8 mouse cellular contexts compared by ENCODE assay signal in genomic region chr5:122285767-122286150, GRCm38 (mm10). TPM values are rescaled to one million over a fixed set of nuclear protein-coding genes. Genes with fewer than 3 reads are reported as not detected.
DNase-seq lines count a peak whose midpoint lies in the region; ATAC-seq lines count a peak whose summit lies in the region.

No protein-coding gene starts in this region.

- peak; percentile 48 for DNase-seq in CD4-positive, CD25-positive, alpha-beta regulatory T cell, adult 2 months (ENCODE audit: low read depth, low spot score)
- no peak for DNase-seq in neural tube, embryonic 11.5 days (ENCODE audit: low spot score)
- DNase-seq in neural tube, embryonic 10.5 days (ENCODE audit: extremely low spot score, low spot score): no peak
- DNase-seq in right cerebral cortex, postnatal 4 days: no peak
- no peak for DNase-seq in embryo, embryonic 10 days (ENCODE audit: low spot score)

- H3K27me3 ChIP-seq in neural tube, embryonic 11.5 days (ENCODE audit: control insufficient read depth, insufficient read depth, low read length): no peaks in the 10 kb centered on the region
- no peaks in the 10 kb centered on the region for H3K27me3 ChIP-seq in limb, embryonic 15.5 days
- no peaks in the 10 kb centered on the region for H3K27me3 ChIP-seq in stomach, embryonic 14.5 days (ENCODE audit: control insufficient read depth, insufficient read depth, low read length)

- WGBS in neural tube, embryonic 11.5 days: 53% methylated on average over 7 of the region's 7 CpGs
- 58% methylated on average over 7 of the region's 7 CpGs for WGBS in limb, embryonic 15.5 days
- WGBS in stomach, embryonic 14.5 days: 50% methylated on average over 7 of the region's 7 CpGs

- no peak overlapping the region for H3K9ac ChIP-seq in neural tube, embryonic 11.5 days (ENCODE audit: low read length)
- no peak overlapping the region for H3K9ac ChIP-seq in limb, embryonic 15.5 days
- H3K9ac ChIP-seq in stomach, embryonic 14.5 days (replicated peaks; ENCODE audit: low read depth, low read length): no peak overlapping the region

- H3K4me2 ChIP-seq in neural tube, embryonic 11.5 days (ENCODE audit: low read depth): peak overlapping the region; percentile 99
- H3K4me2 ChIP-seq in limb, embryonic 15.5 days: peak overlapping the region; percentile 96
- peak overlapping the region; percentile 99 for H3K4me2 ChIP-seq in stomach, embryonic 14.5 days (replicated peaks; ENCODE audit: low read depth, low read length)

- H3K4me1 ChIP-seq in neural tube, embryonic 11.5 days (ENCODE audit: control insufficient read depth, insufficient read depth, low read length): peaks cover 5% of the 10 kb centered on the region; the same call in 1 of the 2 replicates
- H3K4me1 ChIP-seq in limb, embryonic 15.5 days: peaks cover 24% of the 10 kb centered on the region
- H3K4me1 ChIP-seq in stomach, embryonic 14.5 days (ENCODE audit: control insufficient read depth, insufficient read depth, low read length): peaks cover 16% of the 10 kb centered on the region

- no peak for ATAC-seq in CD4-positive, CD25-positive, alpha-beta regulatory T cell, adult 4 months
- ATAC-seq in neural tube, embryonic 11.5 days (ENCODE audit: insufficient read depth, low FRiP score, low TSS enrichment): no peak
- no peak for ATAC-seq in limb, embryonic 15.5 days (ENCODE audit: insufficient number of reproducible peaks, low FRiP score, low TSS enrichment, low read depth)
- no peak for ATAC-seq in stomach, embryonic 14.5 days (ENCODE audit: insufficient number of reproducible peaks, insufficient read depth, low FRiP score, low read depth)

- no peak overlapping the region for H3K27ac ChIP-seq in neural tube, embryonic 11.5 days (ENCODE audit: low read depth, low read length)
- H3K27ac ChIP-seq in limb, embryonic 15.5 days: no peak overlapping the region
- no peak overlapping the region for H3K27ac ChIP-seq in stomach, embryonic 14.5 days (ENCODE audit: low read length)

- H3K36me3 ChIP-seq in neural tube, embryonic 11.5 days (ENCODE audit: control insufficient read depth, insufficient read depth, low read length): peaks cover 2% of the 10 kb centered on the region; the same call in 1 of the 2 replicates
- peaks cover 11% of the 10 kb centered on the region; the same call in 1 of the 2 replicates for H3K36me3 ChIP-seq in limb, embryonic 15.5 days
- no peaks in the 10 kb centered on the region for H3K36me3 ChIP-seq in stomach, embryonic 14.5 days (ENCODE audit: control insufficient read depth, insufficient read depth, low read length)

- H3K9me3 ChIP-seq in neural tube, embryonic 11.5 days (ENCODE audit: control insufficient read depth, low read length): no peaks in the 10 kb centered on the region
- no peaks in the 10 kb centered on the region for H3K9me3 ChIP-seq in limb, embryonic 15.5 days
- no peaks in the 10 kb centered on the region for H3K9me3 ChIP-seq in stomach, embryonic 14.5 days (ENCODE audit: control insufficient read depth, low read depth, low read length)

- peak overlapping the region; percentile 94 for H3K4me3 ChIP-seq in neural tube, embryonic 11.5 days (ENCODE audit: low read depth, low read length)
- peak overlapping the region; percentile 96 for H3K4me3 ChIP-seq in limb, embryonic 15.5 days
- peak overlapping the region; percentile 91 for H3K4me3 ChIP-seq in stomach, embryonic 14.5 days (ENCODE audit: low read depth, low read length)

RNA-seq across cellular contexts. Expression of gene Pptc7, which starts 1.6 kb away (rescaled TPM):
- 10 to 100 TPM; 17.8 to 18.7 TPM for polyA plus RNA-seq in CD4-positive, CD25-positive, alpha-beta regulatory T cell, adult 4 months (2017; shearing (Covaris generic))
- polyA plus RNA-seq in neural tube, embryonic 11.5 days (2014; fragmentation: Nextera tagmentation; extraction: Ambion mirVana): 8.5 and 9.2 TPM in 2 replicates
- polyA plus RNA-seq in limb, embryonic 15.5 days (2015; fragmentation: Nextera tagmentation; extraction: Ambion mirVana): 6.8 and 7.9 TPM in 2 replicates
- polyA plus RNA-seq in stomach, embryonic 14.5 days (2014; fragmentation: Nextera tagmentation; extraction: Ambion mirVana): 11.3 and 11.8 TPM in 2 replicates

RNA-seq across cellular contexts. Expression of gene Tctn1, which starts 21.5 kb away (rescaled TPM):
- 1 to 10 TPM; 1.1 to 2.0 TPM for polyA plus RNA-seq in CD4-positive, CD25-positive, alpha-beta regulatory T cell, adult 4 months (2017; shearing (Covaris generic))
- 3.9 and 4.5 TPM in 2 replicates for polyA plus RNA-seq in neural tube, embryonic 11.5 days (2014; fragmentation: Nextera tagmentation; extraction: Ambion mirVana)
- polyA plus RNA-seq in limb, embryonic 15.5 days (2015; fragmentation: Nextera tagmentation; extraction: Ambion mirVana): 5.7 and 6.0 TPM in 2 replicates
- polyA plus RNA-seq in stomach, embryonic 14.5 days (2014; fragmentation: Nextera tagmentation; extraction: Ambion mirVana): 6.5 and 8.2 TPM in 2 replicates
